ENCODE assay signal across 8 mouse cellular contexts in the genomic region with DNA sequence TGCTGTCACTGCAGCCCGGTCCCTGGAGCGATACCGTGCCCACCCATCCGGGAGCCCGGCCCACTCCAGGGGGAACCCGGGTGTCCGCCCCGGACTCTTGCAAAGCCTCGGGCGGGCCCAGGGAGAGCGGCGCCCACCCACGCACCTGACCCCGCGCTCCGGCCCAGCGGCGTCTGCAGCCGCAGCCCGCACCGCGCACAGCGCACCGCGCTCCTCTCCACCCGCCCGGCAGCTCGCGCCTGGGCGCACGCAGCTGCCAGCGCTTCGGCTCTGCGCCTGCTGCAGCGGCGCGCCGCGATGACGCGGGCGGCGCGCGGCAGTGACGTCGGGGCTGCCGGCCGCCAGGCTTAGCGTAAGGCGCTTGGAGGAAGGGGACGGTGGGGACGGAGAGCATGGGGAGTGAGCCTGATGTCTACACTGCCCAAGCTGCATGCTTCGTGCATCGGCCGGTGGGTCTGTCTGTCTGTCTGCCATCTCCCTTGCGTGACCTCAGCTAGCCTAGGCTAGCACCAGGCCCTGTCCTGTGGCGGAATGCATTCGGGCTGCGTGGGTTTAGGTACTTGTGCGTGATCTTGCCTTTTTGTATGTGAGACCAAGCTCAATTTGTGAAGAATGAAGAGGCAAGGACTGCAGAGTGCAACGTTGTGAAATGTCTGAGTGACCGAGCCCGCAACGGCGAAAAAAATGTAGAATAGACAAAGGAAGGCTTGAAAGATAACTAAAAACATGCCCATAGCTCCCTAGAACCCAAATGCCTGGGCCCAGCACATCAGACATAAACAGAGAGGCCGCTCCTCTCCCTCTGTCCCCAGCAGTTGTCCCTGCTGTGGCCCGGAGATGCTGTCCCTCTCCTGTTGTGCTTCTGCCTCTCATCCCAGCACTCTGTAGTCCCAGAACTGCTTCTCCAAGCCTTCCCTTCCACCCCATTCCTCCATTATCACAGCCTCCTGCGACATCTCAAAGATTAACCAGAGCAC. TPM values are rescaled to one million over a fixed set of nuclear protein-coding genes. Genes with fewer than 3 reads are reported as not detected.
DNase-seq lines count a peak whose midpoint lies in the region; ATAC-seq and TF ChIP-seq lines count a peak whose summit lies in the region.

No protein-coding gene starts in this region.

- peak; percentile 92; the same call in 1 of the 2 replicates for TF ChIP-seq POLR2A in bone marrow, adult 2 months (IDR thresholded peaks at IDR 0.05; ENCODE audit: borderline replicate concordance, control insufficient read depth, low read depth, low read length)

- no peak; the same call in 1 of the 2 replicates for TF ChIP-seq CTCF in bone marrow, adult 2 months (IDR thresholded peaks at IDR 0.05; ENCODE audit: control insufficient read depth, insufficient read depth, low read length)
- TF ChIP-seq CTCF in midbrain, postnatal 0 days (IDR thresholded peaks at IDR 0.05): no peak; the same call in 1 of the 2 replicates

- peak; percentile 85 to 88 for DNase-seq in B cell, adult 2 months
- DNase-seq in heart, embryonic 10.5 days (ENCODE audit: low spot score): peak; percentile 87
- DNase-seq in midbrain, postnatal 0 days (ENCODE audit: low spot score): peak; percentile 89
- DNase-seq in spleen, postnatal 10 days (ENCODE audit: low spot score in 2 of 2): peak; percentile 75 to 84

- H3K36me3 ChIP-seq in embryonic facial prominence, embryonic 15.5 days: no peaks in the 10 kb centered on the region; the same call in 1 of the 2 replicates
- no peaks in the 10 kb centered on the region for H3K36me3 ChIP-seq in heart, embryonic 10.5 days
- H3K36me3 ChIP-seq in kidney, embryonic 14.5 days (ENCODE audit: control insufficient read depth, insufficient read depth, low read length): peaks cover 13% of the 10 kb centered on the region; the same call in 1 of the 2 replicates
- H3K36me3 ChIP-seq in limb, embryonic 15.5 days: peaks cover 9% of the 10 kb centered on the region; the same call in 1 of the 2 replicates
- 0 out of 2 replicates have a peak, but pooled peaks cover 7% of the 10 kb centered on the region for H3K36me3 ChIP-seq in midbrain, postnatal 0 days (ENCODE audit: insufficient read depth, low read length)

- H3K4me3 ChIP-seq in bone marrow, adult 2 months (replicated peaks; ENCODE audit: control insufficient read depth, low read depth, low read length): peak overlapping the region; percentile 96
- peak overlapping the region; percentile 92 for H3K4me3 ChIP-seq in embryonic facial prominence, embryonic 15.5 days (replicated peaks)
- H3K4me3 ChIP-seq in heart, embryonic 10.5 days: peak overlapping the region; percentile 99
- peak overlapping the region; percentile 96 for H3K4me3 ChIP-seq in kidney, embryonic 14.5 days (ENCODE audit: low read length)
- H3K4me3 ChIP-seq in limb, embryonic 15.5 days: peak overlapping the region; percentile 84
- H3K4me3 ChIP-seq in midbrain, postnatal 0 days (ENCODE audit: low read depth, low read length): peak overlapping the region; percentile 95

- H3K4me2 ChIP-seq in embryonic facial prominence, embryonic 15.5 days (replicated peaks): peak overlapping the region; percentile 83
- H3K4me2 ChIP-seq in kidney, embryonic 14.5 days (replicated peaks; ENCODE audit: low read depth, low read length): peak overlapping the region; percentile 92
- peak overlapping the region; percentile 75 for H3K4me2 ChIP-seq in limb, embryonic 15.5 days
- H3K4me2 ChIP-seq in midbrain, postnatal 0 days (ENCODE audit: low read depth, low read length, poor library complexity, severe bottlenecking): peak overlapping the region; percentile 99

- peak overlapping the region; percentile 66 for H3K9ac ChIP-seq in embryonic facial prominence, embryonic 15.5 days
- H3K9ac ChIP-seq in kidney, embryonic 14.5 days (ENCODE audit: low read depth, low read length): peak overlapping the region; percentile 90
- peak overlapping the region; percentile 89 for H3K9ac ChIP-seq in limb, embryonic 15.5 days
- peak overlapping the region; percentile 93 for H3K9ac ChIP-seq in midbrain, postnatal 0 days (replicated peaks; ENCODE audit: low read length, poor library complexity, severe bottlenecking)

- H3K4me1 ChIP-seq in bone marrow, adult 2 months (ENCODE audit: control insufficient read depth, insufficient read depth, low read length): peaks cover 2% of the 10 kb centered on the region; the same call in 1 of the 2 replicates
- peaks cover 17% of the 10 kb centered on the region for H3K4me1 ChIP-seq in embryonic facial prominence, embryonic 15.5 days
- peaks cover 15% of the 10 kb centered on the region for H3K4me1 ChIP-seq in heart, embryonic 10.5 days
- H3K4me1 ChIP-seq in kidney, embryonic 14.5 days (ENCODE audit: control insufficient read depth, insufficient read depth, low read length): peaks cover 10% of the 10 kb centered on the region
- peaks cover 10% of the 10 kb centered on the region for H3K4me1 ChIP-seq in limb, embryonic 15.5 days
- peaks cover 7% of the 10 kb centered on the region; the same call in 1 of the 2 replicates for H3K4me1 ChIP-seq in midbrain, postnatal 0 days (ENCODE audit: insufficient read depth, low read length)

- H3K27me3 ChIP-seq in embryonic facial prominence, embryonic 15.5 days: no peaks in the 10 kb centered on the region
- H3K27me3 ChIP-seq in heart, embryonic 10.5 days (ENCODE audit: insufficient read depth, poor library complexity, severe bottlenecking): no peaks in the 10 kb centered on the region
- no peaks in the 10 kb centered on the region for H3K27me3 ChIP-seq in kidney, embryonic 14.5 days (ENCODE audit: control insufficient read depth, insufficient read depth, low read length)
- H3K27me3 ChIP-seq in limb, embryonic 15.5 days: no peaks in the 10 kb centered on the region
- H3K27me3 ChIP-seq in midbrain, postnatal 0 days (ENCODE audit: insufficient read depth, low read length): no peaks in the 10 kb centered on the region

- peak overlapping the region; percentile 79 for H3K27ac ChIP-seq in bone marrow, adult 2 months (ENCODE audit: control insufficient read depth, insufficient read depth, low read depth, low read length, poor library complexity)
- H3K27ac ChIP-seq in embryonic facial prominence, embryonic 15.5 days (replicated peaks): peak overlapping the region; percentile 79
- H3K27ac ChIP-seq in heart, embryonic 10.5 days: peak overlapping the region; percentile 94
- peak overlapping the region; percentile 73 for H3K27ac ChIP-seq in kidney, embryonic 14.5 days (ENCODE audit: low read depth, low read length)
- peak overlapping the region; percentile 85 for H3K27ac ChIP-seq in limb, embryonic 15.5 days
- peak overlapping the region; percentile 83 for H3K27ac ChIP-seq in midbrain, postnatal 0 days (ENCODE audit: low read depth, low read length)

- peak; percentile 86 for ATAC-seq in embryonic facial prominence, embryonic 15.5 days (ENCODE audit: insufficient number of reproducible peaks, low FRiP score, low TSS enrichment, low read depth)
- peak; percentile 92 for ATAC-seq in kidney, embryonic 14.5 days (ENCODE audit: low FRiP score, low TSS enrichment)
- peak; percentile 80 for ATAC-seq in limb, embryonic 15.5 days (ENCODE audit: insufficient number of reproducible peaks, low FRiP score, low TSS enrichment, low read depth)
- ATAC-seq in midbrain, postnatal 0 days (ENCODE audit: low FRiP score): peak; percentile 85

- no peaks in the 10 kb centered on the region for H3K9me3 ChIP-seq in embryonic facial prominence, embryonic 15.5 days (replicated peaks)
- no peaks in the 10 kb centered on the region for H3K9me3 ChIP-seq in heart, embryonic 10.5 days
- no peaks in the 10 kb centered on the region for H3K9me3 ChIP-seq in kidney, embryonic 14.5 days (ENCODE audit: control insufficient read depth, low read length)
- no peaks in the 10 kb centered on the region for H3K9me3 ChIP-seq in limb, embryonic 15.5 days
- H3K9me3 ChIP-seq in midbrain, postnatal 0 days (ENCODE audit: low read length): no peaks in the 10 kb centered on the region

- under 1% methylated on average over 69 of the region's 69 CpGs for WGBS in bone marrow, adult 2 months
- WGBS in embryonic facial prominence, embryonic 15.5 days: under 1% methylated on average over 67 of the region's 69 CpGs
- under 1% methylated on average over 69 of the region's 69 CpGs for WGBS in heart, embryonic 10.5 days
- under 1% methylated on average over 60 of the region's 69 CpGs for WGBS in kidney, embryonic 14.5 days
- WGBS in limb, embryonic 15.5 days: under 1% methylated on average over 66 of the region's 69 CpGs
- under 1% methylated on average over 62 of the region's 69 CpGs for WGBS in midbrain, postnatal 0 days

RNA-seq across cellular contexts. Expression of a gene that starts 27.6 kb away (rescaled TPM):
- 5.0 and 9.8 TPM in 2 replicates for polyA plus RNA-seq in bone marrow, adult 2 months (2011; ENCODE audit: insufficient read depth, insufficient read length, low replicate concordance, missing spikeins)
- 12.7 and 13.7 TPM in 2 replicates for polyA plus RNA-seq in embryonic facial prominence, embryonic 15.5 days (2015; fragmentation: Nextera tagmentation; extraction: Ambion mirVana)
- 12.8 and 14.9 TPM in 2 replicates for polyA plus RNA-seq in heart, embryonic 10.5 days (2016; fragmentation: Nextera tagmentation; extraction: Ambion mirVana)
- polyA plus RNA-seq in kidney, embryonic 14.5 days (2014; fragmentation: Nextera tagmentation; extraction: Ambion mirVana): 11.8 and 22.2 TPM in 2 replicates
- polyA plus RNA-seq in limb, embryonic 15.5 days (2015; fragmentation: Nextera tagmentation; extraction: Ambion mirVana): 12.9 and 15.8 TPM in 2 replicates
- total RNA-seq in midbrain, postnatal 0 days (2014; rRNA removed): 81.1 and 83.0 TPM in 2 replicates
- 23.6 and 24.0 TPM in 2 replicates for polyA plus RNA-seq in midbrain, postnatal 0 days (2015; fragmentation: Nextera tagmentation; extraction: Ambion mirVana)

Comparison
In these comparisons a context has a peak if more than half of its experiments do, and no peak if none do; other contexts are left out.
1. Peak in every context shown above with its lines: DNase-seq, ATAC-seq, H3K4me3 ChIP-seq and H3K27ac ChIP-seq.